Mouse (Mus musculus): ENCODE data around the gene Yap1.
"Not testable (repeated sequence)": the region's sequence is repeated elsewhere in the genome, so short reads cannot be mapped to it uniquely, and the experiment has no call there.

Yap1 gene

GRCm38 (mm10) chr9:7914925-7915324 is 89.5 kb downstream of the Yap1 start:
- no peak for DNase-seq (ENCODE audit: extremely low spot score, low spot score)

- DNase-seq (ENCODE audit: extremely low spot score, low spot score), result peak; percentile 77
Observed at GRCm38 (mm10) chr9:7914487-7914886, 89.9 kb downstream of the Yap1 start.

DNA sequence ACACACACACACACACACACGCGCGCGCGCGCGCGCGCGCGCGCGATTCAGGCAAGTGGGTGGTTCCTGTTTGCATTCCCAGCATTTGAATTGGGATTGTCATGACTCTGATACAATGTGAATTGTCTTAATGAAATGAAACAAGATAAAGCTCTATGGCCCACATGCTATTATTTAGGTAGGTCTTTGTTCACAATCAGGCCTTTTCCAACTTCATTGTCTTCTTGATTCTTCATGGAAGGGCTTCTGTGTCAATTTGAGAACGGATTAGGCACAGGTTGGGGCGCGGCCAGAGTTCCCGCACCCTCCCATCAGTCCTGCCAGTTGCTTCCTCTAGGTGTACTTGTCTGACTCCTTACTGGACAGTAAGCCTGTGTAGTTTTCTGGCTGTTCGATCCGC is 90.4 kb downstream of the Yap1 start:
- DNase-seq (ENCODE audit: extremely low spot score, low spot score), result peak; percentile 17

- no peak for DNase-seq (ENCODE audit: extremely low spot score, low spot score)
Observed at GRCm38 (mm10) chr9:7907351-7907985, 96.9 kb downstream of the Yap1 start.

- no peak for DNase-seq (ENCODE audit: extremely low spot score, low spot score)
Observed at GRCm38 (mm10) chr9:7906564-7906963, 97.8 kb downstream of the Yap1 start.

DNA sequence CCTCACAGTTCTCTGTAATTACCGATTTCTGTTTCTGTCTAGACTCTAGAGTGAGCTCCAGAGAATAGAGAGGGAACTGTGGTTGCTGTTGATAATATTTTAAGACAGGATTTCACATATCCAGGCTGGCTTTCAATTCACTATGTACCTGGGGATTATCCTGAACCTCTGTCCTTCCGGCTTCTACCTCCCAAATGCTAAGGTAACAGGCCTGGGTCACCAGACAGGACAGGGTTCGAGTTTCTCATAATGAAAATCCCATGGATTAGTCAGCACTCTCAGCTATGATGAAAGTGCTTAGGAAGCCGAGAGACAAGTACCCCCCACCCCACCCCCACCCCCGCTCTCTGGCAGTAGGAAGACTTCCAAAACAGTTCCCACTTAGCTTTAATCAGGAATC is 100.6 kb downstream of the Yap1 start:
- DNase-seq (ENCODE audit: extremely low spot score, low spot score), result no peak

GRCm38 (mm10) chr9:7903262-7903661 is 101.1 kb downstream of the Yap1 start:
- peak; percentile 16 for DNase-seq (ENCODE audit: extremely low spot score, low spot score)

- DNase-seq (ENCODE audit: extremely low spot score, low spot score), result peak; percentile 35
Observed at GRCm38 (mm10) chr9:7902311-7902710, 102.1 kb downstream of the Yap1 start.

DNA sequence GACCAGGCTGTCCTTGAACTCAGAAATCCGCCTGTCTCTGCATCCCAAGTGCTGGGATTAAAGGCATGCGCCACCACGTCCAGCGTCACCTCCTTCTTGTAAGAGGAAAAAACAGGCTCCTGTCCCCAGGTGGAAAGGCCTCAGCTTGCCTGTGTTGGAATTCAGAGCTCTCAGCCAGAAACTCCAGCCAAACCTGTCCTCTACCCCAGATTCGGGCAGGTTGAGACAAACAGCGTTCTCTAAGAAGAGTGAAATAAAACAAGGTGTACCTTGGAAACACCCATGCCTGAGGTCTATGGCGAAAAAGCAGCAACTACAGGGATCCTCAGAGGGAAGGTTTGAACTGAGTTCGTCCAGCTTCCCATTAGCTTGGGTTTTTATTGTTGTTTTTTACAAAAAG is 103.4 kb downstream of the Yap1 start:
- peak; percentile 17 for DNase-seq (ENCODE audit: extremely low spot score, low spot score)

GRCm38 (mm10) chr9:7897502-7897901 is 106.9 kb downstream of the Yap1 start:
- peak; percentile 61 for DNase-seq (ENCODE audit: extremely low spot score, low spot score)

DNA sequence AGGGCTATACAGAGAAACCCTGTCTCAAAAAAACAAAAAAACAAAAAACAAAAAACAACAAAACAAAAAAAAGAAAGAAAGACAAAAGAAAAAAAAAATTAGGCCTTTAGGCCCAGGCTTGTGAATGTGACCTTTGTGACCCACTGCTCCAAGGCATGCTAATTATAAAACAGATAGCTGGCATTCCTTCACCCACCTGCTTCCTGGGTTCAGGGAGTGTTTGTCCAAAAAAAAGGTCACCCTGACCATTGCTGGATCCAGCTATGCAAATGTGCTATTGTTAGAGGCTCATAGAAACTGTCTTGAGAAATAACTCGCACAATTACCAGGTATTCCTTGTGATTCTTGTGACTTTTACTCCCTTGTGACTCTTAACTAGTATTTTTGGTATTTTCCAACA is 112.6 kb downstream of the Yap1 start:
- DNase-seq (ENCODE audit: extremely low spot score, low spot score), result not testable (repeated sequence)

DNA sequence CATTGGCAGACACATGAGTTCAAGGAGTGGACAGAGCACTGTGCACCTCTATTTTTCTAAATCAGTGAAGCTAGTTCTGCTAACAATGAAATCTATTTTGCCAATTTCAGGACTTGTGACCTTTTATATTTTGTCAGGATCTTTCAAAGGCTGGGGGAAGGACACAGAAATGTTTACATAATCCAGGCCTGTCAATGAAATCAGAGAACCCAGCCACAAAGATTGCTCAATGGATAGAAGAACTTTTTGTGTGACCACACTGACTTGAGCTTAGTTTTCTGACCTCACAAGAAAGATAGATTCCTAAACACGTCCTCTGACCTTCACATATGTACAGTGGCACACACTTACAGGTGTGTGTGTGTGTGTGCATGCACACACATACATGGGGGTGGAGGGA is 113.2 kb downstream of the Yap1 start:
- DNase-seq (ENCODE audit: extremely low spot score, low spot score), result no peak

GRCm38 (mm10) chr9:7884346-7884745 is 120.0 kb downstream of the Yap1 start:
- DNase-seq (ENCODE audit: extremely low spot score, low spot score), result no peak

- DNase-seq (ENCODE audit: extremely low spot score, low spot score), result no peak
Observed at GRCm38 (mm10) chr9:7882304-7882865, 122.0 kb downstream of the Yap1 start.

All from neural tube, embryonic 10.5 days (tissue).